Mouse (Mus musculus) limb, embryonic 12.5 days (tissue): Measurements from ENCODE around the gene Josd2. TPM values are rescaled to one million over a fixed set of nuclear protein-coding genes. Genes with fewer than 3 reads are reported as not detected.

Experiments
- ATAC-seq: fragments of 200-750 bp; cut with Nextera tagmentation; 2 replicates; pipeline ENCODE4 v1.8.0; 2017; ENCODE audit warnings: low read depth, moderate TSS enrichment; ENCODE audit not compliant: insufficient number of reproducible peaks, insufficient read depth, low FRiP score, low TSS enrichment
- H3K27ac ChIP-seq: fragments of 300-500 bp; sonication (generic); 2 replicates; pipeline ENCODE4 v1.5.1; 2016; ENCODE audit warnings: mild to moderate bottlenecking, moderate library complexity
- H3K27me3 ChIP-seq: fragments of 300-500 bp; sonication (generic); 2 replicates; pipeline ENCODE4 v1.6.1; 2016; ENCODE audit warnings: mild to moderate bottlenecking, moderate library complexity
- H3K36me3 ChIP-seq: fragments of 300-500 bp; sonication (generic); 2 replicates; pipeline ENCODE4 v1.6.1; 2016; ENCODE audit warnings: mild to moderate bottlenecking, moderate library complexity
- H3K4me1 ChIP-seq: fragments of 300-500 bp; sonication (generic); replicated peaks from 2 replicates; pipeline ENCODE4 v1.6.1; 2016
- H3K4me2 ChIP-seq: fragments of 300-500 bp; sonication (generic); 2 replicates; pipeline ENCODE4 v1.6.1; 2016; ENCODE audit warnings: mild to moderate bottlenecking, moderate library complexity
- H3K4me3 ChIP-seq: fragments of 300-500 bp; sonication (generic); replicated peaks from 2 replicates; pipeline ENCODE4 v1.5.1; 2016; ENCODE audit warnings: mild to moderate bottlenecking
- H3K9ac ChIP-seq: fragments of 300-500 bp; sonication (generic); replicated peaks from 2 replicates; pipeline ENCODE4 v1.6.1; 2016; ENCODE audit warnings: mild to moderate bottlenecking, moderate library complexity
- H3K9me3 ChIP-seq: fragments of 300-500 bp; sonication (generic); 2 replicates; pipeline ENCODE4 v1.6.1; 2016; ENCODE audit warnings: mild to moderate bottlenecking, moderate library complexity
- whole genome bisulfite sequencing: fragments of 180-500 bp; shearing (Covaris S2); methylation state at CpG from one replicate; pipeline ENCODE4 v1.1.7; 2016; 5-methylcytosine and 5-hydroxymethylcytosine counted together
- polyA plus RNA-seq: library from polyadenylated mRNA; unstranded; fragments of >200 nt; fragmentation: Nextera tagmentation; extraction: Ambion mirVana; gene quantifications from 2 replicates; pipeline ENCODE4 v1.2.1, GENCODE M21; 2016

The Josd2 gene
- polyA plus RNA-seq, 1 experiment from 2014 or later, result 76.5 TPM

DNA sequence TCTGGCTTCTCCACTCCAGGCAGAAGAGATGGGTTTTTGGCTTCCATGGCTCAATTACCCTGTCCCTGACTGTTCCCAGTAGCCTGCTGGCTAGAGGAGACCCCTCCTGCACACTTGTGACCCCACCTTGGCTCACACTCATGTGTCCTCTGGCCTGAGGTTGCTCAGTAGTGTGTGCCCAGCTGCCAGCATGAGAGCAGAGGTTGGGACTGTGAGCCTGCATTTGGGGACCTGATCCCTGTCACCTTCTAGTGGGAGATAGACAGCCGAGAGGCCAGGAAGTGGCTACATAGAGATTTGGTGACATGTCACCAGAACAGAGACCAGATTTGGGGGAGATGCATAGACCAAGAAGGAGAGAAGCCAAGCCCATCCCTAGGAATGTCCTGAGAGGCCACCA is 30.6 kb upstream of the Josd2 start:
- H3K27ac ChIP-seq, result no peak overlapping the region
- no peaks in the 10 kb centered on the region for H3K9me3 ChIP-seq
- no peak overlapping the region for H3K4me3 ChIP-seq
- H3K9ac ChIP-seq, result no peak overlapping the region
- no peaks in the 10 kb centered on the region for H3K36me3 ChIP-seq
- peaks cover 92% of the 10 kb centered on the region for H3K27me3 ChIP-seq
- no peak overlapping the region for H3K4me2 ChIP-seq
- peaks cover 8% of the 10 kb centered on the region for H3K4me1 ChIP-seq
- WGBS, result 85% methylated on average over 1 of the region's 1 CpGs
- ATAC-seq, result no peak

- no peak overlapping the region for H3K9ac ChIP-seq
- H3K4me3 ChIP-seq, result no peak overlapping the region
- peaks cover 16% of the 10 kb centered on the region for H3K4me1 ChIP-seq
- WGBS, result 68% methylated on average over 8 of the region's 8 CpGs
- no peak overlapping the region for H3K4me2 ChIP-seq
- H3K36me3 ChIP-seq, result no peaks in the 10 kb centered on the region
- no peak for ATAC-seq
- H3K27ac ChIP-seq, result no peak overlapping the region
- H3K27me3 ChIP-seq, result peaks cover 92% of the 10 kb centered on the region
- no peaks in the 10 kb centered on the region for H3K9me3 ChIP-seq
Observed at GRCm38 (mm10) chr7:44437933-44438332, 29.8 kb upstream of the Josd2 start.

DNA sequence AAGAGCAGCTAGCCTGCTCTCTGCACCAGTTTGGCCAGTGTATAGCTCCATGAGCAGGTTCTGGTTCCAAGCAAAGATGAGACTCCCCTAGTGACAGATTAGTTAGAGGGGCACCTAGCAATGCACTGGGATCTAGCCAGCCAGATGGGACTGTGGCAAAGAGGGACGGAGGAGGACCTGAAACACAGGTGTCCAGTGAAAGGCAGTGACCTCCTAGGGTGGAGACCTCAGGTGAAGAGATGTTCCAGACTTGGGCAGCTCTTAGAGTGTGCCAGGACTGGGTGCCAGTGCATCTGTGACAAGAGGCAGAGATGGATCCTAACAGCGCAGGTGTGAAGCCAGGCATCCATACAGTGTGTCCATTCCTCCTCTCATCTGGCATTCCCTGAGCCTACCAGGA is 28.1 kb upstream of the Josd2 start:
- H3K36me3 ChIP-seq, result no peaks in the 10 kb centered on the region
- H3K27ac ChIP-seq, result no peak overlapping the region
- H3K4me3 ChIP-seq, result no peak overlapping the region
- ATAC-seq, result no peak
- no peaks in the 10 kb centered on the region for H3K9me3 ChIP-seq
- 60% methylated on average over 2 of the region's 2 CpGs for WGBS
- H3K4me2 ChIP-seq, result no peak overlapping the region
- peaks cover 97% of the 10 kb centered on the region for H3K27me3 ChIP-seq
- no peak overlapping the region for H3K9ac ChIP-seq
- H3K4me1 ChIP-seq, result peaks cover 26% of the 10 kb centered on the region

DNA sequence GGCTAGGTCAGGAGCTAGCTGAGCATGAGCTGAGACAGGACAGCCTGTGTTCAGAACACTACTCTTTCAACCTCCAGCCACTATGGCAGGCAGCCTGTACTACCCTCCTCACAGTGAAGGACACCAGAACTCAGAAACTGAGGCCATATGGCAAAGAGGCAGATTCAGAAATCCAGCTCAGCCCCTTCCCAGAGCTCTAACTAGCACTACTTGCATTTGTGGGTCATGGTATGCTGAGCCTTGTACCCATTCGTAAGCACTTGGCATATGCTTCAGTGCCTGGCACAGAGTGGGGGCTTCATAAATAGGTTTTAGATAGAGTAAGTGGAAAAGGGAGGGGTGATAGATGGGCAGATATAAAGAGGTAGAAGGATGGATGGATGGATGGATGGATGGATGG is 27.3 kb upstream of the Josd2 start:
- Histone ChIP-seq H3K9me3 (no peaks in the 10 kb centered on the region), H3K36me3 (no peaks in the 10 kb centered on the region), H3K27me3 (peaks cover 98% of the 10 kb centered on the region), H3K4me2 (no peak overlapping the region), H3K27ac (no peak overlapping the region), H3K4me1 (peaks cover 29% of the 10 kb centered on the region), H3K4me3 (no peak overlapping the region), H3K9ac (no peak overlapping the region)
- WGBS, result 80% methylated on average over 1 of the region's 1 CpGs
- no peak for ATAC-seq

- no peak for ATAC-seq
- no peaks in the 10 kb centered on the region for H3K36me3 ChIP-seq
- 0 out of 2 replicates have a peak overlapping the region, but pooled peaks have one; percentile 34 for H3K4me3 ChIP-seq
- peaks cover 29% of the 10 kb centered on the region for H3K4me1 ChIP-seq
- H3K4me2 ChIP-seq, result peak overlapping the region; percentile 55
- H3K27ac ChIP-seq, result no peak overlapping the region
- no peaks in the 10 kb centered on the region for H3K9me3 ChIP-seq
- H3K9ac ChIP-seq, result no peak overlapping the region
- H3K27me3 ChIP-seq, result peaks cover 98% of the 10 kb centered on the region
- WGBS, result 25% methylated on average over 1 of the region's 1 CpGs
Observed at GRCm38 (mm10) chr7:44441180-44441579, 26.6 kb upstream of the Josd2 start.

- no peak for ATAC-seq
- peaks cover 29% of the 10 kb centered on the region for H3K4me1 ChIP-seq
- H3K4me3 ChIP-seq, result peak overlapping the region; percentile 34
- H3K27ac ChIP-seq, result no peak overlapping the region
- no peaks in the 10 kb centered on the region for H3K36me3 ChIP-seq
- no peaks in the 10 kb centered on the region for H3K9me3 ChIP-seq
- peaks cover 98% of the 10 kb centered on the region for H3K27me3 ChIP-seq
- H3K9ac ChIP-seq, result peak overlapping the region; percentile 50
- WGBS, result 0% methylated on average over 14 of the region's 14 CpGs
- H3K4me2 ChIP-seq, result peak overlapping the region; percentile 55
Observed at GRCm38 (mm10) chr7:44441648-44442109, 26.1 kb upstream of the Josd2 start.

GRCm38 (mm10) chr7:44442407-44442821 is 25.4 kb upstream of the Josd2 start:
- under 1% methylated on average over 14 of the region's 14 CpGs for WGBS
- Histone ChIP-seq H3K4me1 (peaks cover 29% of the 10 kb centered on the region), H3K9me3 (no peaks in the 10 kb centered on the region), H3K4me2 (peak overlapping the region; percentile 55), H3K27ac (no peak overlapping the region), H3K27me3 (peaks cover 98% of the 10 kb centered on the region), H3K4me3 (peak overlapping the region; percentile 34), H3K9ac (peak overlapping the region; percentile 50), H3K36me3 (no peaks in the 10 kb centered on the region)
- ATAC-seq, result no peak; the same call in 1 of the 2 replicates

GRCm38 (mm10) chr7:44443268-44444173 is 24.3 kb upstream of the Josd2 start:
- Histone ChIP-seq H3K27ac (no peak overlapping the region), H3K27me3 (peaks cover 97% of the 10 kb centered on the region), H3K36me3 (no peaks in the 10 kb centered on the region), H3K4me1 (peaks cover 29% of the 10 kb centered on the region), H3K9me3 (no peaks in the 10 kb centered on the region), H3K4me3 (peak overlapping the region; percentile 34), H3K4me2 (peak overlapping the region; percentile 55), H3K9ac (no peak overlapping the region)
- whole genome bisulfite sequencing, result 8% methylated on average over 20 of the region's 20 CpGs
- ATAC-seq, result no peak

GRCm38 (mm10) chr7:44444886-44445527 is 22.8 kb upstream of the Josd2 start:
- Histone ChIP-seq H3K27ac (no peak overlapping the region), H3K9ac (peak overlapping the region; percentile 27; the same call in 1 of the 2 replicates), H3K9me3 (no peaks in the 10 kb centered on the region), H3K4me2 (no peak overlapping the region), H3K4me3 (no peak overlapping the region; the same call in 1 of the 2 replicates), H3K36me3 (no peaks in the 10 kb centered on the region), H3K27me3 (peaks cover 96% of the 10 kb centered on the region), H3K4me1 (peaks cover 29% of the 10 kb centered on the region)
- no peak for ATAC-seq
- WGBS, result 8% methylated on average over 29 of the region's 29 CpGs

- Histone ChIP-seq H3K9me3 (no peaks in the 10 kb centered on the region), H3K27me3 (peaks cover 91% of the 10 kb centered on the region), H3K36me3 (no peaks in the 10 kb centered on the region), H3K4me2 (no peak overlapping the region), H3K9ac (no peak overlapping the region), H3K4me3 (no peak overlapping the region; the same call in 1 of the 2 replicates), H3K4me1 (peaks cover 29% of the 10 kb centered on the region), H3K27ac (no peak overlapping the region)
- 12% methylated on average over 7 of the region's 7 CpGs for WGBS
- no peak for ATAC-seq
Observed at GRCm38 (mm10) chr7:44445528-44445923, 22.3 kb upstream of the Josd2 start.

DNA sequence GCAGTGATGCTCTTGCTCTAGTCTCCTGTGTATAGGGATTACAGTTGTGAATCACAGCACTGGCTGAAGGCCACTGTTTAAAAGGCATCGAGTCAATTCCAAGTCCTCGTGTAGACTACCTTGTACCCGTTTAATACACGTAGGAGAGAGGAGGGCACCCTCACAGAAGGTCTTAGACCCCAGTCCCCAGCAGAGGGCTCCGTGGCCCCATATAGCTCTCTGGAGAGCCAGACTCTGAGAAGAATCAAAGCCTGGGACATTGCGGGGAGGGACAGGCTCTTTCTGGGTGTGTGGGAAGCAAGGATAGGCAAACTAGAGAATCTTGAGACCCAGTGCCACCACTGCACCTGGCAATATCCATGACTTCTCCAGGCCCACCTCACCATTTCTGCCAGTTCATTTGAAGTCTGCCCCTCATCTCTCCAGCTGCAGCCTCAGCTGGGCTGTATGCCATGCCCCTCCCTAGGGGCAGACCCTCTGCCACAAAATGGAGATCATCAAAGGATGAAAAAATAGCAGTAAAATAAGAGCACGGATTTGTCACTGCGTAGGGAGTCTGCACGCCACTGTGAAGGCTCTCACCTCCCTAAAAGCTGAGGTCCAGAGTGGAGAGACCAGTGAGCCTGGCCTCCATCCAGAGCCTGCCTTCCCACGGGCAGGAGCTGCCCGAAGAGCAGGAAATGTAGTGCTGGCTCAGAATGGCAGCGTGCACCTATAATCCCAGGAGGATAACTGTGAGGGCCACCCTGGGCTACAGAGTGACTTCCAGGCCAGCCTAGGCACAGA is 21.5 kb upstream of the Josd2 start:
- peaks cover 29% of the 10 kb centered on the region for H3K4me1 ChIP-seq
- H3K36me3 ChIP-seq, result no peaks in the 10 kb centered on the region
- H3K9ac ChIP-seq, result no peak overlapping the region
- peaks cover 85% of the 10 kb centered on the region for H3K27me3 ChIP-seq
- no peak overlapping the region for H3K27ac ChIP-seq
- 42% methylated on average over 12 of the region's 12 CpGs for WGBS
- H3K4me3 ChIP-seq, result no peak overlapping the region
- no peak for ATAC-seq
- H3K9me3 ChIP-seq, result no peaks in the 10 kb centered on the region
- no peak overlapping the region for H3K4me2 ChIP-seq
